Mouse (Mus musculus): ENCODE data around the gene Neurl3.

Neurl3 gene
- long read RNA-seq, experiment 1, partial matches to known transcripts, result 1 of 3 reads
- long read RNA-seq, experiment 1, other reads (novel, unspliced or antisense), result 1 of 3 reads
- long read RNA-seq, experiment 2, partial matches to known transcripts, result 0 of 2 reads
- long read RNA-seq, experiment 2, other reads (novel, unspliced or antisense), result 1 of 2 reads

DNA sequence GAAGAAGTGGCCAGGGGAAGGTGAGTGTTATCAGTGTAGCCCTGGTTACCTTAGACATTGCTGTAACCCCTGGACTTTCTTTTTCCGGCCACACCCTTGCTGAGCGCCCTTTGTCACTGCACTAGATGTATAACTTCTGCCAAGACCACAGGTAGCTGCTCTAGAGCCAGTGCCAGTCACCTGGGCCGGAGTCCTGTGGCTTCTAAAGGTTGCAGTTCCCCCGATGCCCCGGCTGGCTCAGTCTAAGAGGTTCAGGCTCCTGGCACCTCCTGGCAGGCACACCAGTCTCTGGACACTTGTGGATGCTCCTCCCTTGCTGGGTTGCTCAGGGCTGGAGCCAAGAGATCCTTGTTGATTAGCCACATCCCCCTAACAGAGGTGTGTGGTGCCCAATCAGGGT, at the start of gene Neurl3:
Gene Neurl3 (minus strand): TSS at position 225 of the 400 bp plus-strand sequence.
- intact Hi-C loops (cut with DNase I), result no loop called here

DNA sequence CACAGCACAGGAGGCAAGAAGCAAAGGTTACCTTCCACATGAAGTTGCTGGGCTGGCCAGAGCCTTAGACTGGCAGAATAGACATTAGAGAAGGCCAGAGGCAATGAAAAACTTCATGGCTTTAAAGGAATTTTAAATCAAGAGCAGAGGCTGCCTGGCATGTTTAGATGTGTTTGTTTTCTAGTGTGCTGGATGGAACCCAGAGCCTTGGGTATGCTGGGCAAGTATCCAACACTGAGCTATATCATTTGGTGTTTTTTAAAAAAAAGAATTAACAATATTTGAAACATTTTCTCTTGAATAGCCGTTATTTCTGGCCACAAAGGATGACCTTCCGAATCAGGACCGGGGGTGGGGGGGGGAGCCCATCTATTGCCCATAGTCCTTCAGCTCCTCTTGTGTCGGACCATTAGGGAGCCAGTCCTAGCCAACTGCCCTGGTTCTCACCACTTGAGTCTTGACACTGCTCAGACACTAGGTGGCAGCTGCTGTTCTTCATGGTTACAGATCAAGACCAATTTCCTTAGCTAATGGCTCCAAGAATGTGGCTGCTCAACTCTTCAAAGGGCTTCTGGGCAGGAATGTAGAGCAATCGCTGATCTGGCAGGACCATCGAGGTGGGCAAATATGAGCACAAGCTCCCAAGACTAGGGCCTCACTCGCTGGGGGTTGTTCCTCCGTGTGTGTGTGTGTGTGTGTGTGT, 49.4 kb upstream of the Neurl3 start:
- intact Hi-C loops (cut with DNase I), result no loop called here

DNA sequence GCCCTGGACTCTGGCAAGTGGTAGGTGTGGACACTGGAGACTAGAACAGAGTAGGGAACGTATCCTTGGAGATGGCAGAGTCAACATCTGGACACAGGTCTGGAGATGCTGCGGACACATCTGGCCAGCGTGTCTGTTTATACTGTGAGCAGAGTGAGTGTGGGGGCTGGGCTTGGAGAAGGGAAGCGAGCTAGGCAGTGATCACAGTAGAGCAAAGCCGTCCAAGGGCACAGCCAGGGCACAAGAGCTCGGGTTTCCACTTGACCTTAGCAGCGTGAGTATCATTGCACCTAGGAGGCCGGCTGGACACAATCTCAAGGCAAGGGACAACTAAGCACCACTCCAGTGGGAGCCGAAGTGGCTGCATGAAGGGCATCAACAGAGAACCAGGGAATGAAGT, 48.6 kb upstream of the Neurl3 start:
- intact Hi-C loops (cut with DNase I), result no loop called here

DNA sequence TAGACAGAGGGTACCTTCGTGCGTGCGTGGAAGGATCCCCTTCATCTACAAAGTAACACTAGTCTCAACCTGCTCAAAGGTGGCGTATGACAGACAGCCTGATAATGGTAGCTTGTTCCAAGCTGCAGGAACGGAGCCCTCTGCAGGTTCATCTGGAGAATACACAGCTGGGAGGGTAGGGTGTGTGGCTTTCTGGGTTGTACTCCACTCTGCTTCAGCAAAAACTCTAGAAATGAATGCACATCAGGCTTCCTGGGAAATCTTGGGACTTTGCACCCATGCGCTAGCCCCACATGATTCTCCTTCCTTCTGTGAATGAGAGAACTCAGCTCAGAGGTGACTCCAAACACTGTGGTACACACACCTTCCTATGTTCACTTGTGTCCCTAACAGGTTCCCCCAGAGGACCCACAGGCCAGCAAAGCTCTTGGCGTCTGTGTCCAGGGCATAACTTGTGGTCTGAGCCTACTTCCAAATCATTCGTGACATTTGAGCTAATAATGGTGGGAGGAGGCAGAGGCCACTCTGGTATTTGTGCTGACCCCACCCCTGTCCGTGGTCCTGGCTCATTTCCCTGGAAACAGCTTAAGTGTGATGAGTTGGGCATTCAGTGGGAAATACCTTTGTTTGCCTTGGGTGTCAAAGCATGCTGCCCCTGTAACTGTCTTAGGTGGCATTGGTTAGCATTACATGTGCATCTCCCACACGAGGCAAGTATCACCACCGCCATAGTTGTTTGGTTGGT, 47.5 kb upstream of the Neurl3 start:
- intact Hi-C loops (cut with DNase I), result no loop called here

DNA sequence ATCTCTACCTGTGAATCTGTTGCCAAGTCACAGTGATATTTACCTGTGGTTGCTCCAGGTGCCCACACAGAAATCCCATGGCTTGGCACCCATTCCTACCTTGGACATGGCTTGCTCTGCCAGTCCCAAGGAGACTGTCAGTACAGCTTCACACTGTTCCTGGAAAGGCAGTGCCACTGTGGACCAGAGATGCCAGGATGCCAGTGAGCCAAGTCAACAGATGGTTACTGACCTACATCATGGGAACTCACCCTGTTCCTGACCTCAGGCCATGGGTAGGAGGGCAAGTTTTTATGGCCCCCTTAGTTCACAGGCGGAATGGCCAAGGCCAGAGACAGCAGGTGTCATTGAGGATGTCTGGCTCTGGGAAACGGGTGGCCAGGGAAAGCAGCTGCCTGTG, 46.7 kb upstream of the Neurl3 start:
- intact Hi-C loops (cut with DNase I), result no loop called here

DNA sequence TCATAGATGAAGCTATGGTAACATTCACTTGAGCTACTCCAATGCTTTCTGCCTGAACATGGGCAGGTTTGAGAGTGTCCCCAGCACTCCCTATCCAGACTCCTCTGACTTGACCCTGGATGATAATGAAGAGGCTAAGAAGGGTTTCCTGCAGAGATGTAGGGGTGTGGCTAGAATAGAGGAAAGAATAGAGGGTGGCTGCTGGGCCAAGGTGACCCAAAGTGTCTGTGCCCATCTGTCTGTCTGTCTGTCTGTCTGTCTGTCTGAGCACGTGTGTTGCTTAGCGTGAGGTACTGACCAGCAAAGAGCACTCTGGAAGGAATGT, 41.3 kb upstream of the Neurl3 start:
- intact Hi-C loops (cut with DNase I), result no loop called here

DNA sequence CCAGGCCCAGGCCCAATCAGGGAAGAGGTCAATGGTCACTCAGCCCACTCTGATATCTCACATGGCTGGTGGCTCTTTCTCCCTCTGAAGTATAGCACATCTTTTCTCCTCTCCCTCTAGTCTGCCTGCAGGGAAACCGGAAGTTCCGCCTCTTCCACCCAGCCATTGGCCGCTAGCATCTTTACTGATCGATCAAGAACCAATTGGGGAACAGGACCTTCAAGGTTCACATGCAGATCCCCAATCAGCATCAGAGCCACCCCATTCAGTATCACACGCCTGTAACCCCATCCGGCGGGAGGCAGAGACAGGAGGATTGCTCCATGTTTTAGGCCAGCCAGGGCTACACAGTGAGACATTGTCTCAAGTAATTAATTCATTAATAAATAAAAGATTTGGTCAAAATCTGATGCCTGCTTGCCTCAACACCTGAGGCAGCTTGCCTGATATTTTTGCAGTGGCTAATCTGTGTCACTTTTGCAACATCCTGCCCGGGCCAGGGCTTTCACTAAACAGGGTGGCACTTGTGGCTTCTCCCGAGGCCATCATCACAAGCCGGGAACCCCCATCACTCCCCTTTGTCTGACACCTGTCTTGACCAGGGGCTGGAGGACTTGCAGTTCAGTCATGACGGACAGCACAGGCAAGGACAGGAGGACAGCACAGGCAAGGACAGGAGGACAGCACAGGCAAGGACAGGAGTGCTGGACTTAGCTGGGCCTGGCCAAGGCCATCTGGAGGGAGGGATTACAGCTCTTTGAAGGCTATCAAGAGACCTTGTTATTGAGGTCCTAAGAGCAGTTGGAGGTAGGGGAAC, 40.7 kb upstream of the Neurl3 start:
- intact Hi-C loops (cut with DNase I), result no loop called here

DNA sequence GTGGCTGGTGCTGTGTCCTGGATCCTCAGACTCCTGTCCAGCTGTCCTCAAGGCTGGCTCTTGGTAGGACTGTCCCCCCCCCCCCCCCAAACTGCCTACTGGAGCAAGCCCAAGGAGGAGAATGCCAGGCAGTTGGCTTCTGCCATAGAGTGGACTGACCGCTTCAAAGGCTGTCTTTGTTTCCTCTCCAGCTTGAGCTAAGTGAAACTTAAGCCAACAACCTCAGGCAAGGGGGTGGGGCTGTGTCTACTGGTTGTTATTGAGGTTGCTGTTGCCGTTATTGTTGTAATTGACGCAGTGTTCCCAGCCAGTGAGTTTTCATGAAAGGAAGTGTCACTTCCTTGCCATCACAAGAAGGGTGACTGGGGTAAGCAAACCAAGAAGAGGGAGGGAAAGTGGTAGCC, 35.0 kb upstream of the Neurl3 start:
- intact Hi-C loops (cut with DNase I), result no loop called here

DNA sequence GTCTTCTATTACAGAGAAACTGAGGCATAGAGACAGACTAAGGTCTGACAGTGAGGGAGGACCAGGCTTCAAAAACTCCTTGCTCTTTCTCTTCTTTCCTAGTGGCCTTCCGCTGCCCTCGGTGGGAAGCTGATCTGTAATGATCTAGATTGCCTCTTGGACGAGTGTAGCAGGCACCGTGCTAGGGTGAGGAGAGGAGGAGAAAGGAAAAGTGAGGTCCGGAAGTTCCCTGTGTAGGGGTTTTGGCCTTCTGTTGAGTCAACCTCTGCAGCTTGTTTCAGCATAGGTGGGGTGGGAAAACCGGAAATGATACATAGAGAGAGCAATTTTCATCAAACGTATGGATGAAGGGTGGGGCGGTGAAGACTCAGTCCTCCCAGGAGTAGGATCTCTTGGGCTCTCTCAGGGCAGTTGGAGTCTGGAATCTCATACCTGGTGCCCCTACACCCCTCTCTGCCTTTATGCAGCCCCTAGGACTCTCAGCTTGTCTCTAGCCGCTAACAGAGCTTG, 34.5 kb upstream of the Neurl3 start:
- intact Hi-C loops (cut with DNase I), result no loop called here

DNA sequence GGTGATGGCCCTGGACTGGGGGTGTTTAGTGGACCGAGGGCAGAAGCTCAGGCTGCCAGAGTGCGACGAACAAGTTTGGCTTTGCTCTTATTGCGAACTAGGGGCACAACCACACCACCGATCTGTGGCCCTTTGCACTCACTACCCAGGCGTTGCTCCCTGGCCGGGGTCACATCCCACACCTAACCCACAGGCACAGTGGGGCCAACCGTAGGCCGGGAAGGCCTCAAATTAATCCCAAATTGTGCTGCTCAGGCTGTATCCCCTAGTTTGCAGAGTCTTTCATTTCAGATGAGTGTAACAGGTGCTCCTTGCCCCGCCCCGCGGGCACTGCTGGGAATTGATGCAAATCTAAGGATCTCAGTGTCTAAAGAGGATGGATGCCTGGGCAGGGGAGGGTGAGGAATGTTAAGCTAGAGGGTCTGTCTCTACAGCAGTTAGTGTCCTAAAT, 34.0 kb upstream of the Neurl3 start:
- intact Hi-C loops (cut with DNase I), result no loop called here

DNA sequence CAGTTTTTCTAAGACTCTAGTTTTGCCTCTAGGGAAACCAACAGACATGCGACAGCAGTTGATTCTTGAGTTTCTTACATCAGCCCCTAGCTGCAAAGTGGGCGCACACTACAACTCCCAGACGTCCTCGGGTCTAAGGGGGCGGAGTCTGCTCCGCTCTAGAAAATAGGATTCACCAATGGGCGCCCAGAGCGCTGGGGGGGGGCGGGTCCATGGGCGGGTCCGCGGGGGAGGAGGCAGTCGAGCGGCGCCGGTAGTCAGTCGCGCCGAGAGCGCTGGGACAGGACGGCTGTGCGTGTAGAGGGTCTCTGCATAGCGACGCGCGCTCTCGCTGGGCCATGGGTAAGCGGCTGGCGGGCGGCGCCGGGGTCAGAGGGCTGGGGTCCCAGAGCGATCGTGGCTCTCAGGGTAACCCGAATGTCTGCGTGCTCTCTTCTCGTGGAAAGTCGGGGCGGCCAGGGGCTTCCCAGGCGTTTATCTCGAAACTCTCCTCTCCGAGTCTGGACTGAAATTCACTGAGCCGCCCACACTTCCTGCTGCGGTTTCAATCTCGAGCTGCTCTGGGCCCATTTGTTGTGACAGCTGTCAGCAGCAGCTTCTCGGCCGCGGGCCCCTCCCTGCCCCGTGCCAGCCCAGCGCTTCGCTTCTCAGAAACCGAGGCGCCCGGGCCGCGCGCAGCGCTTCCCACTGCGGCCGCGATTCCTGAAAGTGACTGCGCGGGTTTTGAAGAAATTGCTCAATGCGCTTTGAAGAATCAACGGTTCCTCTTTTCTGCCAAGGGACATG, 33.2 kb upstream of the Neurl3 start, which contains the start of gene Arid5a:
Gene Arid5a (plus strand): TSS at position 239 of the 786 bp plus-strand sequence.
- intact Hi-C loops (cut with DNase I), result no loop called here

DNA sequence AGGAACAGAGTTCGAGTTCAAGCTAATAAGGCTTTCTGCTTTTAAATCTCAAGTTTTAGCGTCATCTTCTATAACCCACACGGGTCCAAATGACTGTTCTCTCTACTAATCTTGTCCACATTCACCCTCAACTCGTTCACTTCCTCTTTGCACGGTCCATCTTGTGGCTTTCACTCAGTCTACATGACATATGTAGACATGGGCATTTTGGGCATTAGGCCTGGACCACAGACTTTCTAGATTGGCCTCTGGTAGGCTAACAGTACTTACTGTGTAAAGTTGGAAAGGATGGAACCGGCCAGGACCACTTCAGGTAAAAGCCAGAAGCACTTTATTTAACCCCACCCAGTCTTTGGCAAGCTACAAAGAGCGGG, 32.6 kb upstream of the Neurl3 start:
- intact Hi-C loops (cut with DNase I), result no loop called here

DNA sequence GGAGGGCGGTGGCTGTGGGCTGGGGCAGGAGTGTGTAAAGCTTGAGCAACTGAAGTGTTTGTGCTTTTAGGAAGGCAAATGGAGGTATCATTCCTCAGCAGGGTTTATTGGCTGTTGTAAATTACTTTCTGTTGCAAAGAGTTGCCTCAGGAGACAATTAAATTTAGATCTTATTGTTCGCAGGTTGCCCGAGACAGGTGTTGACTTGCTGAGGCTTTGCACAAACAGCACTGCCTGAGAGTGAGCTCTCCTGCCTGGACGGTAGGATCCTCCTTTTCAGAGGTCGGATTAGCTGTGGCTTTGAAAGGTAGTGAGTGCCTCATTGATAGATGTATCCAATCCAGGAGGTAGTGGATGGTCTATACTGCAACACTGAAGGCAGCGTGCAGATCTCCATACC, 31.6 kb upstream of the Neurl3 start:
- intact Hi-C loops (cut with DNase I), result no loop called here

DNA sequence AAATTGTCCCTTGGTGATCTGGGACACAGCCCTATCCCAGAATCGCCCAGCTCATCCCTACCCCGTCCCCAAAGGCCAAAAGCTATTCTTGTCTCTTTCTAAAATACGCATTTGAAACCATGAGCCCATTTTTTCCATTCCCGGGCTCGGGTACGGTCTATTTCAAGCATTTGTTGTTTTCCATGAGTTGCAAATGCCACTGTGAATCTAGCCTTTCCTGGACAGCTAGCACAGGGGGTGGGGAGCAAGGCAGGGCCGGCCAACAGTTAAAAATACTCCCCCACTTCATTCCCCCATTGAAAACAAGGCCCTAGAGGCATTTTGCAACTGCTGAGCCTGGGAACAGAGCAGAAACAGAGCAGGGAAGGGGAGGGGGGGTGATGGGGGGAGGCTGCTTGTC, 30.3 kb upstream of the Neurl3 start:
- intact Hi-C loops (cut with DNase I), result no loop called here

DNA sequence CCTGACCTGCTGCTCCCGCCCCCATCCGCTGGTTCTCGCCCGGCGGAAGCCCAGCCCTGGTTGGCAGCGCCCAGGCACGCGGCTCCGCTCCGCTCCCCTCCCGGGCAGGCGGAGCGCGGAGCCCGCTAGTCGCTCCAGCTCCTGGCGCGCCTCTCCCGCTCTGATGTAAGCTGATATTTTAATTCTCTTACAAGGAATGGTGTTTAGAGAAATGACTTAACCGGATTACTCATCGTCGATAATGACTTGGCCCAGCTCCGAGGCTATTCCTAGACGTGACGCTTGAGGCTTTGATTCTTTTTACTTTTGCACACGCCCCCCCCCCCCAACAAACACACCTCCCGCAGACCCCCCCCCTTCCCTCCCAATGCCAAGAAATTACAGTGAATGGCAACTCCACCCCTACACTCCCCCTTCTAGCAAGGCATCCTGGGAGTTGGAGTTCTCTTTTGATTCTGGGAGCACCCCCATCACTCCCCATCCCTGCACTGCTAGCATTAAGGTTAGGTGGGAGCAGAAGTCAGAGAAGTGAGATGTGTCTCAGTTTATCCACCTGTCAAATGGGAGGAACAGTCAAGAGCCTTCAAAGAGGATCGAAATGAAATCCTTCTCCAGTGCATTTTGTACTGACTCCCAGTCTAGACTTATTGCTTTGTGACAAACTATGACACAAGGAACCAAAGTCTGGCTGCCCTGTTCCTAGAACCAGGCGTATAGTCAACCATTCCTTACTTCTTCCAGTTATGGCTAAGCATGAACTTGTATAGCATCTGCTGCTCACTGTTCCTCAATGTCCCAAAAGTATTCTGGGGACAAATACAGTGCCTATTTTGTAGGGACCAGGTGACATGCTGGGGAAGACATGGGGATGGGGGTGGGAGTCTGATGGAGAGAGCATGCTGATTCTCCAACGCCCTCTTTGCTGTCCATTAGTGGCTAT, 29.2 kb upstream of the Neurl3 start:
- intact Hi-C loops (cut with DNase I), result no loop called here

DNA sequence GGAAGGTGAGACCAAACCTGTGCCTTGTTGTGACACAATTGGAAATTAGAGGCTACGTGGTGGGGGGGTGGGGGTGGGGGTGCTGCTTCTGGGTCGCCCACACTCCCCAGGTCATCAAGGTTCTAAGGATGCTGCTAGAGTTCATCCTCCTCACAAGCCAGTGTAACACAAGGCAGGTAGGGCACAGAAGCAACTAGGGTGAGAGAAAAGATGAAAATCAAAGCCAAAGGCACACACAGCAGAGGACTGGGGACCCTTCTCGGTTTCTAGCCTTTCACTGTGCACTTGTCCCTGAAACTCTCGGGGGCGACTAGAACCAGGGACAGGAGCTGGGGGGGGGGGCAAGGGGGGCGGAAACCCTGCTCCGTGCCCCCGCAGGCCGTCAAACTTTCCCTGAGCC, 28.5 kb upstream of the Neurl3 start:
- intact Hi-C loops (cut with DNase I), result no loop called here

DNA sequence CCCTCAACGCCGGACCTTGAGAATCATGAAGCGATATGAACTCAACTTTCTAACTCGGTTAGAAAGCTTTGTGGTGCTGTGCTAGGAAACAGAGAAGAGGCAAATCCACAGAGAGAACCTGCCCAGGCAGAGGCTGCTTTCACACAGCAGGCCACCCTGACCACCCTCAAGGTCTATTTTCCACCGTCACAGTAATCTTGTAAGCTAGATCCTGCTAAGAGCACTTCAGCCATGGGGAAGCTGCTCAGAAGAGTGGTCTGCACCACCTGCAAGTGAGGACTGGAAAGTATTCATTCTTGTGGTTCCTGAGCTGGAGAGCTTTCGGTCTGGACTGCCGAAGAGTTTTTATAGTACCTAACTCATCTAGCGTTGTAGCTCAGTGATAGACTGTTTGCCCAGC, 27.8 kb upstream of the Neurl3 start:
- intact Hi-C loops (cut with DNase I), result no loop called here

DNA sequence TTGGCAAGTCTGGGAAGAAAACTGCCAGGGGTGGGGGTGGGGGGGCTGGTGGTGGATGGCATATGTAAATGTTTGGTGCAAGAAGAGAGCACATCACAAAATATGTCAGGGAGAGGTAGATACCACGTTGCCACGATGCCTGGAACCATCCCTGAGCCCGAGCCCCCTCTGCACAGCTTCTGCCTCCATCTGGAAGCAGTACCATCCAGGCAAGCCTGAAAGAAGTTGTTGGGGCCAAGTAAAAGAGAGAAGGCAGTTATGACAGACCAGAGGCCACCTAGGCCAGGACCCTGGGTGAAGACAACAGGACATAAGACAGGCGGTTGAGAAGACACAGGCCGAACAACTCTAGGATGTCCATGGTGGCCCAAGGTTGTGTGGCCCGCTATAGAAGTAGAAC, 26.0 kb upstream of the Neurl3 start:
- intact Hi-C loops (cut with DNase I), result no loop called here

DNA sequence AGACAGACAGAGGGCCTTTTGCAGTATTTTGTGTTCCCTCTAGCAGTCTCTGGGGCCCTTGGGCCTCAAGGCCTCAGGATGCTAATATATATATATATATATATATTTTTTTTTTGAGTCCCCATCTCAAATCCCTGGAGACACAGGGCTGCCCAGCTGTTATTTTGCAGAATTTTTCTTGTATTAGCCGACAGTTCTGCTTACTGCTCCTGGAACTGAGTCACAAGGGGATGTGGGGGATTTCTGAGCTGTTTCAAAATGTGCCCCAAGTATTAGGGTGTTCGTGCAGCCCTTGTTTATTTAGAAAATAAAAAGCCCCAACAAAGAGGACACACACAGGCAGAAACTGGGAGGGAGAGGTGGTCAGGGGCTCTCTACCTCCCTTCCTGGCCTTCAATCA, 25.2 kb upstream of the Neurl3 start:
- intact Hi-C loops (cut with DNase I), result no loop called here

DNA sequence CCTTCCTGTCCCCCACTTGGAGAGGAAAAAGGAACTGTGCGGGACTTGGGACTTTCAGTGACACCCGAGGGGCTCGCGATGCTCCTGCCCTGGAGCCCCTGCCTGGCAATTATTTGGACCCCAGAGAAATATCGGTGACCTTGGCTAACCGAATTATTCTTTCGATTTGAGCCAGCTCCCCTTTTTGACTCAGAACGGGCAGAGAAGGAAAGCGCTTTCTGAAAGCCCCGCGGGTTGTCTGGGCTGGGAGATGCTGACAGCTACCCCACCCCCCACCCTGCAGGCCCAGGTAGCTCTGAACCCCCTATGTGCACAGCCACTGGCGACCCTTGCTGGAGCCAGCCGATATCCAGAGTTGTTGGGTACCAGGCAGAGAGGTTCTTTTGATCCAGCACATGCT, 24.6 kb upstream of the Neurl3 start:
- intact Hi-C loops (cut with DNase I), result no loop called here

Measured in adrenal gland (tissue).